Mouse (Mus musculus) heart, embryonic 14.5 days (tissue): ENCODE data around the gene Plekho1. TPM values are rescaled to one million over a fixed set of nuclear protein-coding genes. Genes with fewer than 3 reads are reported as not detected.
A peak's percentile ranks its signal among the peaks of the same experiment; 100 is the strongest.

Experiments used
- ATAC-seq: fragments of 200-750 bp; cut with Nextera tagmentation; 2 replicates; pipeline ENCODE4 v1.8.0; 2017; ENCODE audit warnings: low read depth, moderate TSS enrichment; ENCODE audit not compliant: insufficient number of reproducible peaks, insufficient read depth, low FRiP score
- H3K27ac ChIP-seq, 2 experiments: fragments of 200-500 bp in 1 of 2; fragments of 300-500 bp in 1 of 2; sonication (generic) in 1 of 2; replicated peaks in 1 of 2; 2 replicates each; pipeline ENCODE4 v1.5.1; 2012 to 2014; ENCODE audit warnings: low read depth in 2 of 2, low read length in 2 of 2, control low read depth in 1 of 2, mild to moderate bottlenecking in 1 of 2, mixed read lengths in 1 of 2; ENCODE audit not compliant: control insufficient read depth in 1 of 2, insufficient read depth in 1 of 2
- H3K27me3 ChIP-seq: fragments of 300-500 bp; sonication (generic); 2 replicates; pipeline ENCODE4 v1.6.1; 2014; ENCODE audit warnings: mild to moderate bottlenecking, low read length, control low read depth; ENCODE audit not compliant: control insufficient read depth, insufficient read depth
- H3K36me3 ChIP-seq: fragments of 300-500 bp; sonication (generic); 2 replicates; pipeline ENCODE4 v1.6.1; 2014; ENCODE audit warnings: mild to moderate bottlenecking, control low read depth, low read length, mixed read lengths; ENCODE audit not compliant: control insufficient read depth, insufficient read depth
- H3K4me1 ChIP-seq, 2 experiments: fragments of 200-500 bp in 1 of 2; fragments of 300-500 bp in 1 of 2; sonication (generic) in 1 of 2; 2 replicates each; pipeline ENCODE4 v1.6.1; 2012 to 2014; ENCODE audit warnings: low read length in 2 of 2, control low read depth in 1 of 2, mixed read lengths in 1 of 2; ENCODE audit not compliant: control insufficient read depth in 2 of 2, insufficient read depth in 2 of 2
- H3K4me2 ChIP-seq: fragments of 300-500 bp; sonication (generic); 2 replicates; pipeline ENCODE4 v1.6.1; 2014; ENCODE audit warnings: mild to moderate bottlenecking, low read length
- H3K4me3 ChIP-seq, 2 experiments: fragments of 200-500 bp in 1 of 2; fragments of 300-500 bp in 1 of 2; sonication (generic) in 1 of 2; 2 replicates each; pipeline ENCODE4 v1.5.1; 2012 to 2014; ENCODE audit warnings: low read length in 2 of 2, mild to moderate bottlenecking in 2 of 2, control low read depth in 1 of 2, low read depth in 1 of 2, moderate library complexity in 1 of 2; ENCODE audit not compliant: control insufficient read depth in 1 of 2, insufficient read depth in 1 of 2
- H3K9ac ChIP-seq: fragments of 300-500 bp; sonication (generic); 2 replicates; pipeline ENCODE4 v1.6.1; 2014; ENCODE audit warnings: mild to moderate bottlenecking, low read length
- H3K9me3 ChIP-seq: fragments of 300-500 bp; sonication (generic); 2 replicates; pipeline ENCODE4 v1.6.1; 2016; ENCODE audit warnings: low read length, control low read depth; ENCODE audit not compliant: control insufficient read depth
- WGBS: fragments of 180-500 bp; shearing (Covaris S2); extraction: QIAGEN DNeasy Blood & Tissue Kit; methylation state at CpG from one replicate; pipeline ENCODE4 v1.1.7; 2014; 5-methylcytosine and 5-hydroxymethylcytosine counted together
- polyA plus RNA-seq: library from polyadenylated mRNA; unstranded; fragments of >200 nt; fragmentation: Nextera tagmentation; extraction: Ambion mirVana; gene quantifications from 2 replicates; pipeline ENCODE4 v1.2.1, GENCODE M21; 2014

Gene Plekho1
- polyA plus RNA-seq, 1 experiment from 2014 or later, result 73.7 TPM

GRCm38 (mm10) chr3:95987386-95988110 is 8.3 kb downstream of the Plekho1 start:
- Histone ChIP-seq H3K9me3 (0 out of 2 replicates have a peak, but pooled peaks cover 4% of the 10 kb centered on the region), H3K27me3 (no peaks in the 10 kb centered on the region), H3K9ac (0 out of 2 replicates have a peak overlapping the region, but pooled peaks have one; percentile 1), H3K27ac (peak overlapping the region in 1 of 2 experiments; percentile 97; a peak in 2 of 4 replicates), H3K4me2 (no peak overlapping the region), H3K4me3 (no peak overlapping the region), H3K4me1 (peaks cover 41 to 63% of the 10 kb centered on the region in 2 experiments), H3K36me3 (peaks cover 54% of the 10 kb centered on the region)
- ATAC-seq, result no peak
- WGBS, result 49% methylated on average over 6 of the region's 6 CpGs

GRCm38 (mm10) chr3:95986984-95987383 is 8.8 kb downstream of the Plekho1 start:
- Histone ChIP-seq H3K4me1 (peaks cover 36 to 59% of the 10 kb centered on the region in 2 experiments), H3K4me2 (no peak overlapping the region; the same call in 1 of the 2 replicates), H3K36me3 (peaks cover 48% of the 10 kb centered on the region), H3K9me3 (0 out of 2 replicates have a peak, but pooled peaks cover 4% of the 10 kb centered on the region), H3K27ac (peak overlapping the region; percentile 94 to 97; a peak in 3 of 4 replicates), H3K4me3 (no peak overlapping the region), H3K9ac (peak overlapping the region; percentile 70; the same call in 1 of the 2 replicates), H3K27me3 (no peaks in the 10 kb centered on the region)
- 51% methylated on average over 4 of the region's 4 CpGs for WGBS
- ATAC-seq, result no peak

- peaks cover 39% of the 10 kb centered on the region for H3K36me3 ChIP-seq
- peak overlapping the region; percentile 70 for H3K9ac ChIP-seq
- H3K9me3 ChIP-seq, result 0 out of 2 replicates have a peak, but pooled peaks cover 4% of the 10 kb centered on the region
- ATAC-seq, result no peak
- H3K27me3 ChIP-seq, result no peaks in the 10 kb centered on the region
- 2% methylated on average over 21 of the region's 21 CpGs for WGBS
- H3K4me1 ChIP-seq, result peaks cover 34 to 56% of the 10 kb centered on the region in 2 experiments
- peak overlapping the region; percentile 94 to 97 for H3K27ac ChIP-seq
- peak overlapping the region in 1 of 2 experiments; percentile 5; a peak in 1 of 4 replicates for H3K4me3 ChIP-seq
- peak overlapping the region; percentile 54 for H3K4me2 ChIP-seq
These were observed 9.7 kb downstream of the Plekho1 start for GRCm38 (mm10) chr3:95986001-95986622.

- H3K4me1 ChIP-seq, result peaks cover 31 to 50% of the 10 kb centered on the region in 2 experiments
- H3K9me3 ChIP-seq, result 0 out of 2 replicates have a peak, but pooled peaks cover 4% of the 10 kb centered on the region
- no peaks in the 10 kb centered on the region for H3K27me3 ChIP-seq
- 1% methylated on average over 12 of the region's 12 CpGs for WGBS
- peak; percentile 88 for ATAC-seq
- peaks cover 32% of the 10 kb centered on the region for H3K36me3 ChIP-seq
- peak overlapping the region; percentile 54 for H3K4me2 ChIP-seq
- H3K9ac ChIP-seq, result peak overlapping the region; percentile 70
- H3K27ac ChIP-seq, result peak overlapping the region; percentile 94 to 97
- peak overlapping the region in 1 of 2 experiments; percentile 5; a peak in 2 of 4 replicates for H3K4me3 ChIP-seq
These were observed 10.4 kb downstream of the Plekho1 start for GRCm38 (mm10) chr3:95985209-95986000.

GRCm38 (mm10) chr3:95982129-95982528 is 13.7 kb downstream of the Plekho1 start:
- Histone ChIP-seq H3K4me2 (no peak overlapping the region), H3K27ac (no peak overlapping the region), H3K4me3 (no peak overlapping the region), H3K9ac (no peak overlapping the region), H3K9me3 (0 out of 2 replicates have a peak, but pooled peaks cover 4% of the 10 kb centered on the region), H3K4me1 (peaks cover 29 to 35% of the 10 kb centered on the region in 2 experiments), H3K27me3 (no peaks in the 10 kb centered on the region), H3K36me3 (no peaks in the 10 kb centered on the region)
- WGBS, result 93% methylated on average over 4 of the region's 4 CpGs
- ATAC-seq, result no peak

GRCm38 (mm10) chr3:95980276-95980970 is 15.4 kb downstream of the Plekho1 start:
- 85% methylated on average over 12 of the region's 12 CpGs for WGBS
- Histone ChIP-seq H3K36me3 (no peaks in the 10 kb centered on the region), H3K27ac (no peak overlapping the region), H3K9ac (no peak overlapping the region), H3K27me3 (no peaks in the 10 kb centered on the region), H3K4me3 (no peak overlapping the region), H3K4me1 (peaks cover 14 to 21% of the 10 kb centered on the region in 2 experiments), H3K4me2 (no peak overlapping the region), H3K9me3 (0 out of 2 replicates have a peak, but pooled peaks cover 4% of the 10 kb centered on the region)
- no peak for ATAC-seq
